Mouse (Mus musculus): ENCODE data around the gene Pde6h.

Gene Pde6h

GRCm38 (mm10) chr6:136983201-136983600 is 59.6 kb downstream of the Pde6h start:
- no peak for DNase-seq

DNA sequence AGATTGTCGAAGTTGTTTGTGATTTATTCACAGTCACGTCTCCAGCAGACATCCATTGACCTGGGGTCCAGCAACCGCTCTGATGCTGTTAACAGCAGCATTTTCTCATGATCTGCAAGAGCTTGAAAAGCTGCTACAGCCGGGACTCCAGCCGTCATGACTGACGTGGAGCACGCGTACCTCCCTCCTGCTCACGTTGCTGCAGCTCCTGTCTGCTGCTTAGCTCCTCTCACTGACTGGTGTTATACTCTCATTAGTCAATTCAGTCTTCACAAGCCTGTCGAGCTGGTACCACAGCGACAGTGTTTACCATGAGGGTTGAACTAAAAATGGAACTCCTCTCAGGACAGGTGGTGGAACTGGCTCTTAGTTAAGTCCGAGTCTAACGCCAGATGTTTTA is 62.4 kb downstream of the Pde6h start:
- no peak for DNase-seq

DNA sequence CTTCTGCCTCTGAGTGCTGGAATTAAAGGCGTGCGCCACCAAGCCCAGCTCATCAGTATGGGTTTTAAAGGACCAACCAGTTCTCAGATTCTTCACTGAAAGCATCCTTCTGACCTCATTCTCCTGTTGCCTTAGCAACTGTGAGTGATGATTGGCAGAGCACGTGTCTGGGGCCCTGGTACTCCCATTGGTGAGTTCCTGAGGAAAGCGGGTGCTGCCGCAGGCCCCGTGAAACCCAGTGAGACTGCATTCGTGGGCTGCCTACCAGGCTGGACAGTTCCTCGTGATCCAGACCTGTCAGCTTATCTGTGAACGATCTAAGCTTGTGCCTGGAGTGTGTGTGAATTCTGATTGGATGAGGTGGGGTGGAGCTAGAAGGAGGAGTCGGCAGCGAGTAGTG is 63.1 kb downstream of the Pde6h start:
- DNase-seq, result no peak

- no peak for DNase-seq
Measured at GRCm38 (mm10) chr6:136988536-136989060, 65.0 kb downstream of the Pde6h start.

DNA sequence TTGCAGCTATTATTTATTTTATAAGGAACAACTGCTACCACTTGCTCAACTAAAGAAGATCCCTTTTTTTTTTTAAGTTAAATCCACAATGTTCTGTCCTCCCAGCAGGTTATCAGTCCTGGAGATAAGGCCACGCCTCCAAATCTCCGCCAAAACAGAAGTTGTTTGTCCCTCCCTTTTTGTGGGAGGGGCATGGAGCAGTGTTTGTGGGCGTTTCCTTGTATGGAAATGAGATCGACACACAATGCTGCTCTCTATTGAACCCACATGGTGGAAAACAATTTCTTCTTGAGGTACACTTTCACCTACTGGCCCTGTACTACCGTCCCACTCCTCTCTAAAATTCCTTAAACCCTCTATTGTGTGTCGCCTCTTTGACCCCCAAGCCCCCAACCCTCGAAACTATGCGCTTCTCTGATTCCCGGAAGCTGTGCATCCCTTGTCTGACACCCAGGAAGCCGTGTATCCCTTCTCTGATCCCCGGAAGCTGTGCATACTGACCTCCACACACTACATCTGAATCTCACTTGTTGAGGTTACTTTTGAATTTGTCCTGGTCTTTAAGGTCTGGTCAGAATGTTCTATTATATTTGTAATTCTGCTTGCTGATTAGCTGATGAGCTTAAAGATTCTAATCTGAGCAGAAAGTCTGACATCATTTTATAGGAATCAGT is 66.3 kb downstream of the Pde6h start:
- DNase-seq, result no peak

DNA sequence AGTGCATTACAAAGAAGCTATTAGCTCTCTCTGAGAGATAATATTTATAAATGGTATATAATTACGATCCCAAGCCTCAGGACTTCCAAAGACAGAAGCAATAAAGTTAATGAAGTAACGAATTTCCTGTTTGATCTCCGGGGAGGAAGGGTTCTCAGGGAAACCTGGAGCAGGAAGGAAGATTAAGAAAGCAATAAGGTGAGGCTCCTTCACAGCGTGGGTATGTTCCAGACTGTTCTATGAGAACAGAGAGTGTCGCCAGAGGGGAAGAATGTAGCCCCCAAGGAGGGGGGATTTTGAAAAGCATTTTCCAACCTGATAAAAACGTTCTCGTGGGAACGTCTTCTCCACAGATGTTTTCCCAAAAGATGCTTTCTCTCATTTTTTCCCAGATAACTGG is 66.9 kb downstream of the Pde6h start:
- DNase-seq, result no peak

- no peak for DNase-seq
Measured at GRCm38 (mm10) chr6:136993574-136993973, 69.9 kb downstream of the Pde6h start.

DNA sequence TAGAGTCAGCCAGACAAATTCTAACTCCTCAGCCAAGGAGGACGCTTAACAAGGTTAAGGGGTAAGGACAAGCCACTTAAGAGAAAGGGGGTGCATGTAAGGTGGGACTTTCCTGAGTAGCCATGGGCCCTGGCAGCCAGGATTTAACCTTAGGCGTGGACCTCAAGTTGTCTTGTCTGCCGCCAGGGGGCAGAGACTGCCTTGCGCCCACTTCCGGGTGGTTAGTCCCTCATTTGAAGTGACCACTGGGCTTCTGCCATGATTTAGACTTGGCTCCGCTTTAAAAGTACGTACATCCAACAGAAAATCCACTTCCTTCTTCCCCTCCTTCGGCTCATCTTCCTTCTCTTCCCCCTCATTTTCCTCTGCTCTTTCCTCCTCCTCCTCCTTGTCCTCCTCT is 71.9 kb downstream of the Pde6h start:
- no peak for DNase-seq

GRCm38 (mm10) chr6:136996336-136996735 is 72.7 kb downstream of the Pde6h start:
- DNase-seq, result no peak

DNA sequence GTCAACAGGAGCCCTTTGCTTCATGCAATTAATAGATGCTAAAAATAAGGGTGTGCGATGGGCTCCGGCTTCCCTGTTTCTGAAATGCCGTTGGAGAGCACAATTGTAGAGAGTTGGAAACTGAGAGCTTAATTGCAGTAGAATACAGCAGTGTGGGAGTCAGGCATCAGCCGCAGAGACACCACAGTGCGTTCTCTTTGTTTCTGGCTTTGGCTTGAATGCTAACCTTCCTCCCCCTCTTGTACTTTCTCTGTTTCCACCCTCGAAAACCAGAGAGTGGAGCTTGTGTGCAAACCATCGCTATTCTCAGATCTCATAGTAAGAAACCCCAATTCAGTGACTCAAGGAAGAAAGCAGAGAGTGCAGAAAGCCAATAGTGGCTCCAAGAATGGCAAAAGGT is 74.5 kb downstream of the Pde6h start:
- DNase-seq, result no peak

GRCm38 (mm10) chr6:136999009-136999408 is 75.4 kb downstream of the Pde6h start:
- no peak for DNase-seq

- DNase-seq, result no peak
Measured at GRCm38 (mm10) chr6:136999707-137000446, 76.2 kb downstream of the Pde6h start.

DNA sequence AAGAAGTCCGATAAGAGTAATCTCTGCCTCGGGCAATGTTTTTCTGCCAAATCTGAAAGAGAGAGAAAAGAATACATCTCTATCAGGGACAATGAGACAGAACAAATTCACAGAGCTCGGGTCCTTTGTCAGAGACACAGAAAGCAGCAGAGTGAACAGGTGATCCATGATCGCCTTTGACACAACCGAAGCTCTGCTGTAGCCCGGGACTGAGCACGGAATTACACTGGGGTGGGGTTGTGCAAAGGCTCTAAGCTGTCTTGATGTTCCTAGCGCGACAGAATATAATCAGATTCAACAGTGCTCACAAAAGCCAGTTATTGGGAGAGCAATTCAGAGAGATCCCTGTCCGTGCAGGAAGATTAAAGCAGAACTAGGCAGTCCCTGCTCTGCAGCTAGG is 77.1 kb downstream of the Pde6h start:
- DNase-seq, result no peak

GRCm38 (mm10) chr6:137001267-137002168 is 77.9 kb downstream of the Pde6h start:
- DNase-seq, result no peak

DNA sequence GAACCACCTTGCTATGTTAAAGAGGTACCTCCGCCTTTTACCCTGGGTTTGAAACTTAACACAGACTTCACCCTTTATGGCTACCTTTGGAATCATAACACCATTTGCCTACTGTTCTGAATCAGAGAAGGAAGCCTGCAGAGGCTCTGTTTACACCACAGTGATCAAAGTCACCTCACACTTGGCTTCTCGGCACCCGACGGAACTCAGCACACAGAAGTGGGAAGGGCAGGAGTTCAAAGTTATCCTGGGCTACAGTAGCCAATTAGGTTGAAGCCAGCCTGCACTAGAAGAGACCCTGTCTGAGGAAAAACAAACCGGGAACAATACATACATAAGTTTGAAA is 78.5 kb downstream of the Pde6h start:
- DNase-seq, result no peak

DNA sequence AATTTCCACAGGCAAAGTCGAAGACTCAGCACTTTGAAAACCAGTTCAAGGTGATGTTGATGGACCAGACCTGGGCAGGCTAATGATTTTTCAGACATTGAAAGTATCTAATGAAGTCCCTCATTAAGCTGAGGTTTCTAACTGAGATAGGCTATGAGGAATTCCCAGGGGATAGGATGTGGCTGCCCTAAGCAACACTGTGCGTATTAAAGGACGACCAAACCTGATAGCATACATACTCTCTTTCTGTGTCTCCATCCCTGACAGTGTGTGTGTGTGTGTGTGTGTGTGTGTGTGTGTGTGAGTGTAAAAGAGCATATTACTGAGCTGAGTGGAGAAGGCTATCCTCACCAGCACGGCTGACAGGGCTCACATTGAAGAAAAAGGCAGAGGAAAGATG is 80.7 kb downstream of the Pde6h start:
- DNase-seq, result no peak

DNA sequence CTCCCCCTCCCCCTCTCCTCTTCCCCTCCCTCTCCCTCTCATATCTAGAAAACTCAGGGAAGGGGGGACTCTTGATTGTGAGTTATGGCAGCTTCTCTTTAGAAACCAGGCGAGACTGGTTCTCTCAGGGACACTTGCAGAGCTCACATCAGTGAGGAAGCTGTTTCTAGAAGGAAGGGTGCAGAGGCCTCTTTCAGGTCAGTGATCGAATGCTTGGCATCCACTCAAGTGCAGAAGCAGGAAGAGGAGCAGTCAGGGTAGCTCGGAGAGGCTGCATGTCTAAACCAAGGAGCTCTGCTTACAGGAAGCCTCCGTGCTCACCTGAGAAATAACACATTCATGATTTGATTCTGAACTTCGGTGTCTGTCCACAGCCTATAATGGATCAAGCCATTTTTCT is 87.6 kb downstream of the Pde6h start:
- peak; percentile 7 to 9 for DNase-seq

GRCm38 (mm10) chr6:137014346-137014745 is 90.7 kb downstream of the Pde6h start:
- DNase-seq, result no peak

DNA sequence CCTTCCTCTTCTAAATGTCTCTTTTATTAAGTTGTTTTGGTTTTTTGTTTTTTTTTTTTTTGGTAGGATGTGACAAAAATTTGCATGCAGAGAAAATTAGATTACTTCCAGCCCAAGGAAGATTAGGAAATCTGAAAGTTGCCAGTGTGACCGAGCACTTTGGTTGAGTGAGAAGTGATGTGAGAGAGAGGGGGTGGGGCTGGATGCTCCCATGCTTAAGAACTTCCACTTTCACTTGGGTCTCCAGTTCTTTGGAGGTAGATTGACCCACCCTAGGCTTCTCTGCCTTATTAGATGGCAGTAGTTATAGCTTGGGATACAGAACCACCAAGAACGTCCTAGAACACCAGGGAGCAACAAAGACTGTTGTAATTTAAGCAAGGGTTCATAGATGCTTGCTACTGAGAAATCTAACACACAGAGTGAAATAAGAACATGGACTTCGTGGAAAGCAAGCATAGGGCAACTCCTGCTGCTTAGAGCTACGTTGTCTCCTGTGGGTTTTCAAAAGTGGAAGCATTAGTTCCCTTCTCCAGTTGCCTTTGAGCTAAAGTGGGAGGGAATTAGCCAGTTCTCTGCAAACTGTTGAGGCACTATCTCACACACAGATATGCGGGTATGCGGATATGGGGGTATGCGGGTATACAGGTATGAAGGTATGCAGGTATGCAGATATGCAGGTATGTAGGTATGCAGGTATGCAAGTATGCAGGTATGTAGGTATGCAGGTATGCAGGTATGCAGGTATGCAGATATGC is 93.8 kb downstream of the Pde6h start:
- DNase-seq, result no peak

Measured in spleen, adult 18-20 months (tissue).